Mouse (Mus musculus) ES-Bruce4 (cell line): Measurements from ENCODE around the gene Zfp59.

Source experiments
- CTCF ChIP-seq: IDR thresholded peaks from one replicate; pipeline ENCODE4 v1.8.1; 2011; ENCODE audit warnings: low read depth, low read length
- EP300 ChIP-seq: IDR thresholded peaks from 2 replicates; pipeline ENCODE4 v1.6.1; 2011; ENCODE audit warnings: low read depth, low read length; ENCODE audit not compliant: insufficient read depth
- POLR2A ChIP-seq: IDR thresholded peaks from one replicate; pipeline ENCODE4 v1.8.1; 2011; ENCODE audit warnings: low read length; ENCODE audit not compliant: insufficient read depth

GRCm38 (mm10) chr7:27822611-27823010 lies 15.8 kb upstream of the Zfp59 start:
- TF ChIP-seq POLR2A (no peak), CTCF (no peak), EP300 (no peak)
